Mouse (Mus musculus) midbrain, postnatal 0 days (tissue): ENCODE data around the gene Colgalt1. TPM values are rescaled to one million over a fixed set of nuclear protein-coding genes. Genes with fewer than 3 reads are reported as not detected.

Experiments used
- ATAC-seq: fragments of 200-750 bp; cut with Nextera tagmentation; 2 replicates; pipeline ENCODE4 v1.8.0; 2017; ENCODE audit warnings: moderate number of reproducible peaks, mild to moderate bottlenecking, moderate TSS enrichment, moderate library complexity; ENCODE audit not compliant: low FRiP score
- DNase-seq: peaks from one replicate; pipeline ENCODE4 v3.0.0-alpha.2; 2015; ENCODE audit warnings: low spot score
- H3K27ac ChIP-seq: fragments of 300-500 bp; sonication (generic); 2 replicates; pipeline ENCODE4 v1.5.1; 2014; ENCODE audit warnings: low read depth, mild to moderate bottlenecking, low read length, mixed read lengths
- H3K27me3 ChIP-seq: fragments of 300-500 bp; sonication (generic); 2 replicates; pipeline ENCODE4 v1.6.1; 2014; ENCODE audit warnings: low read length, control low read depth, mixed read lengths; ENCODE audit not compliant: insufficient read depth
- H3K36me3 ChIP-seq: fragments of 300-500 bp; sonication (generic); 2 replicates; pipeline ENCODE4 v1.6.1; 2014; ENCODE audit warnings: low read length, control low read depth, mixed read lengths; ENCODE audit not compliant: insufficient read depth
- H3K4me1 ChIP-seq: fragments of 300-500 bp; sonication (generic); 2 replicates; pipeline ENCODE4 v1.6.1; 2014; ENCODE audit warnings: mild to moderate bottlenecking, control low read depth, antibody characterized with exemption, low read length, mixed read lengths; ENCODE audit not compliant: insufficient read depth
- H3K4me2 ChIP-seq: fragments of 300-500 bp; sonication (generic); 2 replicates; pipeline ENCODE4 v1.6.1; 2014; ENCODE audit warnings: low read depth, mild to moderate bottlenecking, low read length, mixed read lengths; ENCODE audit not compliant: poor library complexity, severe bottlenecking
- H3K4me3 ChIP-seq: fragments of 300-500 bp; sonication (generic); 2 replicates; pipeline ENCODE4 v1.5.1; 2014; ENCODE audit warnings: low read depth, mild to moderate bottlenecking, low read length, moderate library complexity
- H3K9ac ChIP-seq: fragments of 300-500 bp; sonication (generic); replicated peaks from 2 replicates; pipeline ENCODE4 v1.6.1; 2014; ENCODE audit warnings: mild to moderate bottlenecking, low read length, moderate library complexity, mixed read lengths; ENCODE audit not compliant: poor library complexity, severe bottlenecking
- H3K9me3 ChIP-seq: fragments of 300-500 bp; sonication (generic); 2 replicates; pipeline ENCODE4 v1.6.1; 2016; ENCODE audit warnings: low read length, control low read depth
- CTCF ChIP-seq: IDR thresholded peaks from 2 replicates; pipeline ENCODE4 v1.5.1; 2016; ENCODE audit warnings: antibody characterized with exemption, mild to moderate bottlenecking
- WGBS: fragments of 180-500 bp; shearing (Covaris S2); extraction: QIAGEN DNeasy Blood & Tissue Kit; methylation state at CpG from one replicate; pipeline ENCODE4 v1.1.7; 2014; 5-methylcytosine and 5-hydroxymethylcytosine counted together
- polyA plus RNA-seq: library from polyadenylated mRNA; unstranded; fragments of >200 nt; fragmentation: Nextera tagmentation; extraction: Ambion mirVana; gene quantifications from 2 replicates; pipeline ENCODE4 v1.2.1, GENCODE M21; 2015
- total RNA-seq: library from RNA; depleted of rRNA; stranded (reverse); fragments of >200 nt; gene quantifications from 2 replicates; pipeline ENCODE4 v1.2.3, GENCODE M21; 2014

Colgalt1 gene
- total and polyA plus RNA-seq, 2 experiments from 2014 or later: 62.8 to 106 TPM

- H3K9ac ChIP-seq: no peak overlapping the region
- ATAC-seq (no peak; the same call in 1 of the 2 replicates), DNase-seq (peak; percentile 39)
- no peak overlapping the region for H3K27ac ChIP-seq
- H3K36me3 ChIP-seq: peaks cover 29% of the 10 kb centered on the region
- no peak for TF ChIP-seq CTCF
- WGBS: 24% methylated on average over 9 of the region's 9 CpGs
- no peaks in the 10 kb centered on the region for H3K4me1 ChIP-seq
- H3K4me3 ChIP-seq: no peak overlapping the region
- no peak overlapping the region for H3K4me2 ChIP-seq
- no peaks in the 10 kb centered on the region for H3K27me3 ChIP-seq
- H3K9me3 ChIP-seq: no peaks in the 10 kb centered on the region
These were observed 30.6 kb upstream of the Colgalt1 start for GRCm38 (mm10) chr8:71580201-71580600.

- 0 out of 2 replicates have a peak, but pooled peaks cover 4% of the 10 kb centered on the region for H3K4me1 ChIP-seq
- H3K9me3 ChIP-seq: no peaks in the 10 kb centered on the region
- no peak overlapping the region for H3K27ac ChIP-seq
- DNase-seq: peak; percentile 54
- peak; percentile 80 for TF ChIP-seq CTCF
- no peak overlapping the region for H3K4me2 ChIP-seq
- H3K36me3 ChIP-seq: peaks cover 33% of the 10 kb centered on the region
- 74% methylated on average over 2 of the region's 2 CpGs for WGBS
- ATAC-seq: no peak
- H3K4me3 ChIP-seq: no peak overlapping the region
- no peak overlapping the region for H3K9ac ChIP-seq
- H3K27me3 ChIP-seq: no peaks in the 10 kb centered on the region
These were observed 23.9 kb upstream of the Colgalt1 start for GRCm38 (mm10) chr8:71586891-71587290.

GRCm38 (mm10) chr8:71588762-71589161, 22.0 kb upstream of the Colgalt1 start:
- H3K27me3 ChIP-seq: no peaks in the 10 kb centered on the region
- WGBS: 74% methylated on average over 3 of the region's 3 CpGs
- no peak for ATAC-seq
- no peak overlapping the region for H3K4me3 ChIP-seq
- H3K27ac ChIP-seq: no peak overlapping the region
- peaks cover 28% of the 10 kb centered on the region for H3K36me3 ChIP-seq
- no peak overlapping the region for H3K4me2 ChIP-seq
- no peak for TF ChIP-seq CTCF
- H3K9ac ChIP-seq: no peak overlapping the region
- H3K4me1 ChIP-seq: peaks cover 10% of the 10 kb centered on the region
- no peaks in the 10 kb centered on the region for H3K9me3 ChIP-seq
- no peak for DNase-seq

- ATAC-seq: no peak
- peaks cover 10% of the 10 kb centered on the region for H3K4me1 ChIP-seq
- DNase-seq: no peak
- WGBS: 17% methylated on average over 5 of the region's 5 CpGs
- peak overlapping the region; percentile 82 for H3K4me3 ChIP-seq
- H3K36me3 ChIP-seq: peaks cover 6% of the 10 kb centered on the region
- peak overlapping the region; percentile 95 for H3K4me2 ChIP-seq
- H3K27me3 ChIP-seq: no peaks in the 10 kb centered on the region
- no peaks in the 10 kb centered on the region for H3K9me3 ChIP-seq
- peak overlapping the region; percentile 87 for H3K9ac ChIP-seq
- TF ChIP-seq CTCF: no peak
- H3K27ac ChIP-seq: peak overlapping the region; percentile 98
These were observed 19.8 kb upstream of the Colgalt1 start for GRCm38 (mm10) chr8:71591017-71591416.

GRCm38 (mm10) chr8:71591471-71592373, 19.1 kb upstream of the Colgalt1 start, which contains the start of gene Pgls:
Gene Pgls (plus strand): TSS chr8:71592176.
- Histone ChIP-seq H3K27ac (peak within 1 kb of the TSS; percentile 98), H3K4me1 (peaks cover 10% of the 10 kb centered on the region), H3K4me3 (peak within 1 kb of the TSS; percentile 82), H3K27me3 (no peaks in the 10 kb centered on the region), H3K9ac (peak within 1 kb of the TSS; percentile 87), H3K9me3 (no peaks in the 10 kb centered on the region), H3K4me2 (peak within 1 kb of the TSS; percentile 95), H3K36me3 (peaks cover 4% of the 10 kb centered on the region)
- no peak; the same call in none of the 2 replicates for TF ChIP-seq CTCF
- WGBS: under 1% methylated on average over 69 of the region's 71 CpGs
- ATAC-seq (peak; percentile 89), DNase-seq (peak; percentile 97)
